Mouse (Mus musculus) forebrain, embryonic 10.5 days (tissue): Measurements from ENCODE around the gene Tmem14a. TPM values are rescaled to one million over a fixed set of nuclear protein-coding genes. Genes with fewer than 3 reads are reported as not detected.
"Not testable (repeated sequence)": the region's sequence is repeated elsewhere in the genome, so short reads cannot be mapped to it uniquely, and the experiment has no call there.

Source experiments
- DNase-seq: peaks from one replicate; pipeline ENCODE4 v3.0.0-alpha.2; 2017; ENCODE audit warnings: low spot score; ENCODE audit errors: extremely low spot score
- H3K27ac ChIP-seq: fragments of 300-500 bp; sonication (generic); 2 replicates; pipeline ENCODE4 v1.5.1; 2016; ENCODE audit warnings: mild to moderate bottlenecking
- H3K27me3 ChIP-seq: fragments of 300-500 bp; sonication (generic); 2 replicates; pipeline ENCODE4 v1.6.1; 2016; ENCODE audit warnings: mild to moderate bottlenecking; ENCODE audit not compliant: poor library complexity, severe bottlenecking
- H3K36me3 ChIP-seq: fragments of 300-500 bp; sonication (generic); replicated peaks from 2 replicates; pipeline ENCODE4 v1.6.1; 2016; ENCODE audit warnings: mild to moderate bottlenecking, moderate library complexity
- H3K4me1 ChIP-seq: fragments of 300-500 bp; sonication (generic); 2 replicates; pipeline ENCODE4 v1.6.1; 2016
- H3K4me3 ChIP-seq: fragments of 300-500 bp; sonication (generic); 2 replicates; pipeline ENCODE4 v1.5.1; 2016; ENCODE audit warnings: mild to moderate bottlenecking, moderate library complexity
- H3K9me3 ChIP-seq: fragments of 300-500 bp; sonication (generic); 2 replicates; pipeline ENCODE4 v1.6.1; 2016; ENCODE audit warnings: mild to moderate bottlenecking, moderate library complexity
- WGBS: fragments of 180-500 bp; shearing (Covaris S2); methylation state at CpG from one replicate; pipeline ENCODE4 v1.1.7; 2016; 5-methylcytosine and 5-hydroxymethylcytosine counted together
- polyA plus RNA-seq: library from polyadenylated mRNA; unstranded; fragments of >200 nt; fragmentation: Nextera tagmentation; extraction: Ambion mirVana; gene quantifications from 2 replicates; pipeline ENCODE4 v1.2.1, GENCODE M21; 2016

The Tmem14a gene
- polyA plus RNA-seq = 9.2 and 9.7 TPM in 2 replicates

GRCm38 (mm10) chr1:21218489-21218919 is at the start of gene Tmem14a:
Tmem14a (plus strand) TSS chr1:21218575.
- WGBS = under 1% methylated on average over 17 of the region's 17 CpGs

GRCm38 (mm10) chr1:21185196-21185595 is 33.2 kb upstream of the Tmem14a start:
- no peak for DNase-seq
- H3K27ac ChIP-seq = no peak overlapping the region
- H3K27me3 ChIP-seq = no peaks in the 10 kb centered on the region
- H3K36me3 ChIP-seq = no peaks in the 10 kb centered on the region
- H3K4me1 ChIP-seq = no peaks in the 10 kb centered on the region
- no peaks in the 10 kb centered on the region for H3K9me3 ChIP-seq
- WGBS = 97% methylated on average over 6 of the region's 6 CpGs
- H3K4me3 ChIP-seq = no peak overlapping the region

More at GRCm38 (mm10) chr1:21218489-21218919, at the start of gene Tmem14a:
- DNase-seq = peak; percentile 85
- Histone ChIP-seq H3K36me3 (no peaks in the 10 kb centered on the region), H3K4me3 (peak within 1 kb of the TSS; percentile 70), H3K27me3 (no peaks in the 10 kb centered on the region), H3K4me1 (peaks cover 8% of the 10 kb centered on the region), H3K27ac (peak within 1 kb of the TSS; percentile 93), H3K9me3 (no peaks in the 10 kb centered on the region)

DNA sequence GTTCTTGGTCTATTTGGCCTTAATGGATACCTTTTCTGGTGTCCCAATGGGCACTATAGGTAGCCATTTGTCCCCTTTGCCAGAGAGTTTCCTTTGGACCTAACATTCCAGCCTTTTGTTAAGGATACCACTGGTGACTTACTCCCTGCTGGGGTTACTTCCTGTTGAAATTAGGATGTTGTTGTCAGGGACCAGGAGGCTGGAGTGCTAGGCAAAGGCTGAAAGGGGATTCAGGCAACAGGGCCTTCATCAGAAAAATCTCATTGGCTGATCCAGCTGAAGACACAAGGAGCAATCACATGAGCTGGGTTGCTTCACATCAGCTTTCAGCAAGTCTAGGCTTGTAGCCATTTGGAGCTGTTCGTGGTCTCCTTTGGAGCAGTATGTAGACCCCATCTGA is 12.1 kb upstream of the Tmem14a start:
- H3K4me3 ChIP-seq = no peak overlapping the region
- 91% methylated on average over 1 of the region's 1 CpGs for WGBS

GRCm38 (mm10) chr1:21213537-21213936 is 4.8 kb upstream of the Tmem14a start:
- not testable (repeated sequence) for H3K36me3 ChIP-seq, H3K4me3 ChIP-seq, DNase-seq, H3K27ac ChIP-seq, H3K27me3 ChIP-seq, H3K4me1 ChIP-seq, H3K9me3 ChIP-seq
- WGBS = 34% methylated on average over 3 of the region's 3 CpGs

More for the DNA sequence above, 12.1 kb upstream of the Tmem14a start:
- no peak for DNase-seq
- no peaks in the 10 kb centered on the region for H3K36me3 ChIP-seq
- H3K9me3 ChIP-seq = no peaks in the 10 kb centered on the region
- H3K27me3 ChIP-seq = no peaks in the 10 kb centered on the region
- H3K27ac ChIP-seq = no peak overlapping the region
- no peaks in the 10 kb centered on the region for H3K4me1 ChIP-seq

- not testable (repeated sequence) for H3K4me3 ChIP-seq, DNase-seq, H3K9me3 ChIP-seq, H3K27me3 ChIP-seq, H3K4me1 ChIP-seq, H3K36me3 ChIP-seq, H3K27ac ChIP-seq
- WGBS = 79% methylated on average over 6 of the region's 6 CpGs
Observed at GRCm38 (mm10) chr1:21213991-21214692, 4.2 kb upstream of the Tmem14a start.

- no peaks in the 10 kb centered on the region for H3K9me3 ChIP-seq
- no peak overlapping the region for H3K27ac ChIP-seq
- H3K4me1 ChIP-seq = peaks cover 22% of the 10 kb centered on the region
- no peak overlapping the region for H3K4me3 ChIP-seq
- 95% methylated on average over 6 of the region's 6 CpGs for WGBS
- peaks cover 8% of the 10 kb centered on the region for H3K36me3 ChIP-seq
- no peak for DNase-seq
- no peaks in the 10 kb centered on the region for H3K27me3 ChIP-seq
Observed at GRCm38 (mm10) chr1:21227756-21228395, 9.5 kb downstream of the Tmem14a start.

DNA sequence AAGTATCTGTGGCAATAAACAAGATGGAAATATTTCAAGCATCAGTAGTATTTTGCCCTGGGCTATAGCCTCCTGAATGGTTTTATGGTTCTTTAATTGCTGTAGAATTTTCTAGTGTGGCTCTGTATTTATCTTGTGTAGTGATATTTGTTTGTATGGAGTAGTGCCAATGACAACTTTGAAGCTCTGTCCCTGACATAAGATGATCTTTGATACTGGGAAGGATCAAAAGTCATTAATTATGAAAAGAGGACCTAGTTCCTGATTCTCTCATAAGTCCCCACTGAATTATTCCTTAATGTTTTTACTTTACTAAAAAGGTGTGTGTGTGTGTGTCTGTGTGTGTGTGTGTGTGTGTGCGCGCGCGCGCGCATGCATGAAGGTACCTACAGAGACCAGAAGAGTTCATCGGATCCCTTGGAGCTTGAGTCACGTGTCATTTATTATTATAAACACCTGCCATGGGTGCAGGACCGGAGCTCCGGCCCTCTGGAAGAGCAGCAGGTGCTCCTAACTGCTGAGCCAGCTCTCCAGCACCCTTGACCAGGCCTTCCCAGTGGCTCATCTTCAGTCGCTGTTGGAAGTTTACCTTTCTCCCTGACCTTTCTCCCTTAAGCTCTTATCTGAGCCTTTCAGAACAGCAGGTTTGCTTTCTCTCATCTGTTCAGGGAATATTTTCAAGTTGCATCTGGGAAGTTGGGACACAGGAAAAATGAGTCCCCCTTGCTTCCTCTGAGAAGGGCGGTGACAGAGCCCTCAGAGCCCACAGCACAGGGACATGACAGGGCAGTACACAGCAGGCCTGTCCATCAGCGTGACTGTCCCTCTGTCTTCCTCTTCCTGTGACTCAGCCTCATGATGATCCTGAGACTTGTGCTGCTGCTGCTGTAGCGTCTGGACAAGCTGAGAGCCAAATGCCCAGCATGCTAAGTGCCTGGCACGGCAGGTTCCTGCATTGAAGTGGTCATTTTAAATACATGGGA is 10.7 kb downstream of the Tmem14a start:
- H3K27ac ChIP-seq, H3K4me3 ChIP-seq, H3K27me3 ChIP-seq, H3K9me3 ChIP-seq, H3K36me3 ChIP-seq, DNase-seq: not testable (repeated sequence)
- peaks cover 22% of the 10 kb centered on the region for H3K4me1 ChIP-seq
- 84% methylated on average over 15 of the region's 15 CpGs for WGBS

GRCm38 (mm10) chr1:21230376-21230775 is 12.0 kb downstream of the Tmem14a start:
- Histone ChIP-seq H3K9me3 (no peaks in the 10 kb centered on the region), H3K4me1 (peaks cover 22% of the 10 kb centered on the region), H3K4me3 (no peak overlapping the region), H3K27ac (no peak overlapping the region), H3K36me3 (peaks cover 8% of the 10 kb centered on the region), H3K27me3 (no peaks in the 10 kb centered on the region)
- DNase-seq = no peak
- 81% methylated on average over 2 of the region's 2 CpGs for whole genome bisulfite sequencing

DNA sequence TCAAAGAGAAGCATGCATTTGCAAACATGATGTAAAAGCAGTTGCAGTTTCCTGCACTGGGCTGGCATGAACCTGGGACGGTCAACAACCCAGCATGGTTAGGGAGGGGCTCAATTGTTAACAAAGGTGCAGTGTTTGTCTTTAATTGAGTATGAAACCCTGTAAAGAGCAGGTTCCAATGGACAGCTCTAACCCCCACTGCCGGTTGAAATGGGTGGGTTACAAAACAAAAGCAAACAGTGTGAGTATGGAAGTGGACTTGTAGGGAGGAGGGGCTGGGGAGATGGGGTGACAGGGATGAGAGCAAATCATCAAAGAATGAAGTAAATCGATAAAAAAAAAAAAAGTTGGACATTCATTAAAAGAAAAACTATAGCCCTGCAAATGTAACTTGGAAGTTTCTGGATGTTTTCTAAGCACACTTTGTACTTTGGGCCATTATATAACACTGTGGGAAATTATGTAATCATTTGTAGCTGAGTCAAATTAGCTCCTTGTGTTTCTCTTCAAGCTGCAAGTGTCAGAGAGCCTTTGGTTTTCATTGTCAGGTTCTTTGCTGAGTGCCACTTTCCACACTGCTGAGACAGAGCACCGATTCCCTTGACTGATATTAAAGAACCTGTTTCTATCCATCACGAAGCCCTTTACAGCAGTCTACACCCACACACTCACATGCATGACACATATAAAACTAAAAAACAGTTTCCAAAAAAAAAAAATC is 13.5 kb downstream of the Tmem14a start:
- WGBS = 61% methylated on average over 5 of the region's 5 CpGs
- H3K9me3 ChIP-seq = no peaks in the 10 kb centered on the region
- no peak overlapping the region for H3K4me3 ChIP-seq
- H3K4me1 ChIP-seq = peaks cover 22% of the 10 kb centered on the region
- H3K27me3 ChIP-seq = no peaks in the 10 kb centered on the region
- peaks cover 8% of the 10 kb centered on the region for H3K36me3 ChIP-seq
- H3K27ac ChIP-seq = no peak overlapping the region
- no peak for DNase-seq

DNA sequence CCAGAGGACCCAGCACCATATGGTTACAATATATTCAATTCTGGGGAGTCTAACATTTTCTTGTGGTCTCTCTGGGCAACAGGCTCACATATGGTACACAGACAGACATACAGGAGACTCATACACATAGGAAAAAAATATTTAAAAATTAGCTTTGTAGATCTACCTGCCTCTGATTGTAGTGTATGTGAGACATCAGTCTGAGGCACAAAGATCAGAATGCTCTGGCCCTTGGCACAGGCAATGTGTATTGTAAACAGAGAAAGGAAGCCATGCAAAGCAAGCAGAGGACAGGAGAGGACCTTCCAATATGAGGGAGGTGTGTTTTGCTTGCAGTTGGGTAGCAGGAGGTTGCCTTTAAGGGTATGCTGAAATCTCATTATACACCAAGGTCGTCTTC is 14.1 kb downstream of the Tmem14a start:
- H3K27me3 ChIP-seq = no peaks in the 10 kb centered on the region
- H3K9me3 ChIP-seq = no peaks in the 10 kb centered on the region
- H3K4me1 ChIP-seq = peaks cover 22% of the 10 kb centered on the region
- H3K4me3 ChIP-seq = no peak overlapping the region
- 90% methylated on average over 1 of the region's 1 CpGs for WGBS
- no peak overlapping the region for H3K27ac ChIP-seq
- H3K36me3 ChIP-seq = peaks cover 6% of the 10 kb centered on the region
- DNase-seq = no peak

GRCm38 (mm10) chr1:21235359-21235758 is 17.0 kb downstream of the Tmem14a start:
- no peaks in the 10 kb centered on the region for H3K27me3 ChIP-seq
- peaks cover 17% of the 10 kb centered on the region for H3K4me1 ChIP-seq
- no peak overlapping the region for H3K27ac ChIP-seq
- H3K4me3 ChIP-seq = no peak overlapping the region
- WGBS = 91% methylated on average over 6 of the region's 6 CpGs
- DNase-seq = no peak
- H3K36me3 ChIP-seq = no peaks in the 10 kb centered on the region
- H3K9me3 ChIP-seq = no peaks in the 10 kb centered on the region
